Mouse (Mus musculus) neutrophil, adult 5-6 weeks (primary cell): ENCODE measurements at regions not wholly inside any gene's neighbourhood (a gene's known extent, or its start where the extent isn't known, plus 50 kb on each side); places are given as distances from the start of the nearest gene placed in this dataset.
"Not testable (repeated sequence)": the region's sequence is repeated elsewhere in the genome, so short reads cannot be mapped to it uniquely, and the experiment has no call there.

Source experiments
- ATAC-seq: fragments of 151-379, 151-347 bp; 2 replicates; pipeline ENCODE4 v1.8.0; 2017; ENCODE audit warnings: mild to moderate bottlenecking, moderate TSS enrichment; ENCODE audit not compliant: insufficient number of reproducible peaks, poor library complexity, low FRiP score, severe bottlenecking; ENCODE audit errors: extremely low read depth

GRCm38 (mm10) chr8:20495542-20495941 is 119.2 kb upstream of the Gm21119 start:
- not testable (repeated sequence) for ATAC-seq

- ATAC-seq = not testable (repeated sequence)
Measured at GRCm38 (mm10) chr8:20513920-20514319, 100.8 kb upstream of the Gm21119 start.

- not testable (repeated sequence) for ATAC-seq
Measured at GRCm38 (mm10) chr8:20516324-20516830, 98.3 kb upstream of the Gm21119 start.

GRCm38 (mm10) chr8:20517551-20517950 is 97.2 kb upstream of the Gm21119 start:
- not testable (repeated sequence) for ATAC-seq

GRCm38 (mm10) chr8:20524539-20524938 is 90.2 kb upstream of the Gm21119 start:
- ATAC-seq = not testable (repeated sequence)

- ATAC-seq = not testable (repeated sequence)
Measured at GRCm38 (mm10) chr8:20529048-20529447, 85.7 kb upstream of the Gm21119 start.

GRCm38 (mm10) chr8:20539031-20539430 is 75.7 kb upstream of the Gm21119 start:
- ATAC-seq = not testable (repeated sequence)

GRCm38 (mm10) chr8:20544084-20544483 is 70.6 kb upstream of the Gm21119 start:
- ATAC-seq = not testable (repeated sequence)

- not testable (repeated sequence) for ATAC-seq
Measured at GRCm38 (mm10) chr8:20545347-20545746, 69.4 kb upstream of the Gm21119 start.

- ATAC-seq = not testable (repeated sequence)
Measured at GRCm38 (mm10) chr8:20546401-20546800, 68.3 kb upstream of the Gm21119 start.

GRCm38 (mm10) chr8:20550054-20550778 is 64.5 kb upstream of the Gm21119 start:
- peak; percentile 100 for ATAC-seq

- ATAC-seq = peak; percentile 9; the same call in 1 of the 2 replicates
Measured at GRCm38 (mm10) chr8:20556501-20557181, 58.1 kb upstream of the Gm21119 start.

- not testable (repeated sequence) for ATAC-seq
Measured at GRCm38 (mm10) chr8:20557184-20557583, 57.5 kb upstream of the Gm21119 start.

- ATAC-seq = peak; percentile 94
Measured at GRCm38 (mm10) chr8:20557609-20558008, 57.1 kb upstream of the Gm21119 start.
